Mouse (Mus musculus): ENCODE data around the gene Abtb1.

Gene Abtb1

DNA sequence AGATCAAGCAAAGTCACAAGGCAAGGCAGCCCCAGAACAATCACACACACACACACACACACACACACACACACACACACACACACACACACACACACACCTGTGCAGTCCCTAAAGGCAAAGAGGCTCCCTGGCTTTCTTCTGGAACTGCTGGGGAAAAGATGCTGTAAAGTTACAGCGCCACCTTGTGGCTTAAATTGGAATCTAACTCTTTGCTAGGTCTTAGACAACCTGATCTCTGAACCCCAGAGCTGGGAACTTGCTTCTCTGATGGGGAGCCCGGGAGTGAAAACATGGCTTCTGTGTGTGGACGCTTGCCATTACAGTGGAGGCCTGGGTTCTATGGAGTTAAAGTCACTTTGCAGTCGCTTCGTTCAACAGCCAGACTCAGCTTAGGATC is 13.9 kb upstream of the Abtb1 start:
- DNase-seq (ENCODE audit: extremely low spot score, low spot score), result peak; percentile 65

DNA sequence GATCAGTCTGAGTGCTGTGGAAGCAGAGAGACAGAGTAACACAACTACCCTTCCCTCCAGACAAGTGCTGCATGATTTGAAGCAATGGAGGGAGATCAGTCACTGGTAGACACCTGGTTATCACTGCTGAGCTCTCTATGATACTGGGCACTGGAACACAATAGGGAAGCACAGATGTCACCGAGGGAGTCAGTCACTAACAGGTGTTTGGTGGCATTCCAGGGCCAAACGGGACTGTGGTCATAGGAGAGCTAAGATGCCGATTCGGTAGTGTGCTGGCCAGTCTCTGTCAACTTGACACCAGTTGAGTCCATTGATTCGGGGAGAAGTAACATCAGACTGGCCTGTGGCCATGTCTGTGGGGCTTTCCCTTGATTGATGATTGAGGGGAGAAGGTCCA is 12.7 kb upstream of the Abtb1 start:
- DNase-seq (ENCODE audit: extremely low spot score, low spot score), result no peak

DNA sequence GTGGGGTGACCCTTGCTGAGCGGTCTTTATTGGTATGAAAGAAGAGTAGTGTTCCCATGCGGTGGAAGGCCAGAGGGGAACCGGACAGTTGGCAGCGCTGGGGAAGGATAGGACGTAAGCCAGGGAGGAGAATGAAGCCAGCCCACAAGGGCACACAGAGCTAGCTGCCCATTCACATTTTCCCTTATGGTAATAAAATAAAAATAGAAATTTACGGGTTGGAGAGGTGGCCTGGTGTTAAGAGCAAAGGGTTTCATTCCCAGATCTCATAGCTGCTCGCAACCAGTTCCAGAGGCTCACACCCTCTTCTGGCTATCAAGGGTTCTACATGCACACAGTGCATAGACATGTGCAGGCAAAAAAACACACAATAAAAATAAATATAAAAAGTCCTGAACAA is 8.2 kb upstream of the Abtb1 start:
- DNase-seq (ENCODE audit: extremely low spot score, low spot score), result no peak

DNA sequence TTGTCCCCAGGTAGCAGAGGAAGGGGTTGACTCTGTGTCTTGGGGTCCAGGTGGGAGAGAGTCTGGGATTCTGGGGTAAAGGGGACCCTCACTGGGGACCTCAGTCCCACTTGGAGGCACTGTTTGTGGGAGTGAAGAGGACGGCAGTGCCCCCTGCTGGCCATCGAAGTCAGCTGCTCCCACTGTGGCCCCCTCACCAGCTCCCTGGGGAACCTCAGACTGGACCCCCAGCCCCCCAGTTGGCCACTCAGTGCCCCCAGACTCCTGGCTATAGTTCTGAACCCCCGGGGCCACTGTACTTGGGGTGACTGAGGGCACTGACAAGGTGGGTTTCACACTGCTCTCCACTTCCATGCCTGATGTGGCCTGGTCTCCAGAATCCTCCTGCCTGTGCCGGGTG is 7.5 kb upstream of the Abtb1 start:
- no peak for DNase-seq (ENCODE audit: extremely low spot score, low spot score)

DNA sequence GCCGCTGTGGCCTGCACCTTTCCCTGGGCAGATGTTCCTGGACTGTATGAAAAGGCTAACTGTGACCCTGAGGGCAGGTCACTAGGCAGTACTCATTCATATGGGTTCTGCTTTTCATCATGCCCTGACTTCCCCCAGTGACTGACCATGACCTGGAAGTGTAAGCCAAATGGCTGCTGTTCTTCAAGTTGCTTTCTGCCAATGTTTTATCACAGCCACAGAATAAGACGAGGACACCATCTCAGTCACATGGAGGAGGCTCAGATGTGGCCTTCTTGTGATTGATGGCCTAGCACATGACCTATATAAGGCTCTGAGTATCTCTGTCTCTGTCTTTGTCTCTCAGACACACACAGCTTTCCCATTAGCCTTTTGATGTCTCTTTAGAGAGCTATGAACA is 5.8 kb upstream of the Abtb1 start:
- DNase-seq (ENCODE audit: extremely low spot score, low spot score), result no peak

DNA sequence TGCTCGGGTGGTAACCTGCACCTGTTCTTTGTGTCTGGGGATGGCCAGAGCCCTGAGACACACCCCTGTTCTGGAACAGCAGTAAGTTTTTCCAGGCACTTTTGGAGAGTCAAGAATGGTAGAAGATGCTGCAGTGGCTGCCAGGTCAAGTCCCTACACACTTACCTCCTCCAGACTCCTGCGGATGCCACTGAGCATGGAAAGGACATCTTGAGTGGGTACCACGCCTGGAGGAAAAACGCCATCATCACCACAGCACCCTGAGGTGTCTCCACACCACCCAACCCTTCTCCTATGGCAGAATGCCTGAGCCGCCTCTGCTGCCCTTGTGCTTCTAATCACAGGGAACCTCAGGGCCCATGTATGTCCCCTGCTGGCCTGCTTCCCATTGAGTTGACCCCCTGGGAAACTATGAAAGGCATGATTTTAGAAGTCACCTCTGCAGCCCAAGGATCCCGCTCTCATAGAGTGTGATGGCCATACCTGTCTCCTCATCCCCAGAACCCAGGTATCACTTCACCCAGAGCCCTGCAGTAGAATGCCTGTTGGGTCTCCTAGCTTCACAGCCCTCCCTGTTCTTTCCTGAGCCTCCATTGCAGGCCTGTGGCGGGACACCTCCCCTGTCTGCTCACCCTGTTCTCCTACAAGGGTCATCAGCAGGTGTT is 3.2 kb upstream of the Abtb1 start:
- no peak for DNase-seq (ENCODE audit: extremely low spot score, low spot score)

DNA sequence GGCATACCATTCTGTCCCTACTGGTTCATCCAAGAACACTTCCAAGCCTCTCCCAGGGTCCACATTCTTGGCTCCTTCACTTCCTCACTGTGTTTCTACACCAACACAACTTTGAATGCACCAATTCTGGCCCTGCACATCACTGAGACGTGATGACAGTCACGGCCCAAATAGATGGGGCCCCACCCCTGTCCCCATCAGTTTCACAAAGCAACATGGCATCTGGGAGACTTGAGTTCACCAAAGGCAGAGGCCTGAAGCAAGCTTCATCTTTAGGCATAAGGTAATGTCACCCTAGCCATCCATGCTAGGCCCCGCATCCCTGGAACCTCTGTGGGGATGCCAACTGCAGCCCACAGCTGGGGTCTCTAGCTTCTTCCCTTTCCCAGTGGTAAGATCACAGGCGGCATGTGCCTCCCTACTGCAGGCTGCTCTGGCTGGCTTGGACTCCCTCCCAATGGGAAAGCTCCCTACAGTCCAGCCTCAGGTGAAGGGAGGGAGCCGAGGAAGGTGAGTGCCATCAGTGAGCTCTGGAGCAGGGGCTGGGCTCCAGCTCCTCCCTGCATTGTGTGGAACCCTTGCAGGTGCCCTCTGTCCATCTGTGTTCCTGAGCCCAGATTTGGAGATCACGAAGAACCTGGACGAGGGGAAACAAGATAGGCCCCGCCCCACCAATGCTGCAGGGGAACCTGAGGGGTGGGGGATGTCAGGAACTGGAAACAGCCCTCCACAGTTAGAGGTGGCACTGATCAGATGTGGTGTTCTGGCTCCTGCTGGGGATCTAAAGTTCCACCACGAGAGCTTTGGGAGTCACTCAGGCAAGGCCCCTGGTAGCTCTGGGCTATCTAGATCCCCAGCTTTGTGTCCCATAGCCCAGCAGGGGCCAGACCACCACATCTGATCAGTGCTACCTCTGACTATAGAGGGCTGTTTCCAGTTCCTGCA is 2.3 kb upstream of the Abtb1 start:
- DNase-seq (ENCODE audit: extremely low spot score, low spot score), result no peak

DNA sequence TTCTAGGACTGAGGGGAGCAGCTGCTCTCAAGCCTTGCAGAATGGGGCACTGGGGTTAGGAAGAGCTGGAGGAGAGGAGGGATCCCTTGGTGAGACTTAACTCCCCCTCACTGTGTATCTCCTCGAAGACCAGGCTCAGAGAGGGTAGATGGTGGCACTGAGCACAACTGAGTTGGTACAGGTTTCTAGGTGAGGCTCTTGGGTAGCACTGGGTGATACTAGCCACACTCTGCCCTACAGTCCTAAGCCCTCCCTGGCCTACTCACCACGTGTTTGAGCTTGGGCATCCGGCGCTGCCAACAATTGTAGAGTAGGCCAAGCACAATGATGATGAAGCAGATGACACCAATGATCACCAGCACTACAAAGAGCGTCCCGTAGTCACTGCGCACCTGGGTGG is 1.5 kb upstream of the Abtb1 start:
- no peak for DNase-seq (ENCODE audit: extremely low spot score, low spot score)

DNA sequence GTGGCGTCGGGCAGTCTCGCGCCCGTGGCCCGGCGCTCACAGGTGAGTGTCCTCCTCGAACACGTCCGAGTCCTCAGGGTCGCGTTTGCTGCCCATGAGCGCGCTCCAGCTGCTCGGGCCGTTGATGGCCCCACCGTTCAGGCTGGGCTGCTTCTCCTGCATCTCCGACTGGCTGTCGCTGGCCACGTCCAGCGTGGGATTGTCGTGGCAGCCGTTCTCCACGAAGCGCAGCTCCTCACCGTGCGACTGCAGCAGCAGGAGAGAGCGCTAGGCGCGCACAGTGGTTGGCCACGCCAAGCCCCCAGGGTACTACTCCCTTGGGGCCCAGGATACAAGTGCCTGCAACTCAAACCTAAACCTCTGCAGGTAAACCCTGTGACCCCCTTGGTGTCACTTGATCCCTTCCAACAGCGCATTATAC is 957 bp upstream of the Abtb1 start:
- DNase-seq (ENCODE audit: extremely low spot score, low spot score), result no peak

DNA sequence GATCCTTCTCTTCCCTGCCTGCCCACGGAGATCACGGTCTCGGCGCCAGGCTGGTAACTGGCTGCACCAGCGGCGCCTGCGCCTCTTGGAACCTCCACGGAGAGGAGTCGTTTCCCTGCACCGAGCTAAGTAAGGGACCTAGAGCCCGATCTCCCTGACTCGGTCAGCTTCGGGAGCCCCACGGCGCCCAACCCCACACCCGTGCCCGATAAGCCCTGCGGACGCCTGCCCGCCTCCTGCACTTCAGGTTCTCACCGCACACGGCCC is 337 bp downstream of the Abtb1 start:
- DNase-seq (ENCODE audit: extremely low spot score, low spot score), result no peak

DNA sequence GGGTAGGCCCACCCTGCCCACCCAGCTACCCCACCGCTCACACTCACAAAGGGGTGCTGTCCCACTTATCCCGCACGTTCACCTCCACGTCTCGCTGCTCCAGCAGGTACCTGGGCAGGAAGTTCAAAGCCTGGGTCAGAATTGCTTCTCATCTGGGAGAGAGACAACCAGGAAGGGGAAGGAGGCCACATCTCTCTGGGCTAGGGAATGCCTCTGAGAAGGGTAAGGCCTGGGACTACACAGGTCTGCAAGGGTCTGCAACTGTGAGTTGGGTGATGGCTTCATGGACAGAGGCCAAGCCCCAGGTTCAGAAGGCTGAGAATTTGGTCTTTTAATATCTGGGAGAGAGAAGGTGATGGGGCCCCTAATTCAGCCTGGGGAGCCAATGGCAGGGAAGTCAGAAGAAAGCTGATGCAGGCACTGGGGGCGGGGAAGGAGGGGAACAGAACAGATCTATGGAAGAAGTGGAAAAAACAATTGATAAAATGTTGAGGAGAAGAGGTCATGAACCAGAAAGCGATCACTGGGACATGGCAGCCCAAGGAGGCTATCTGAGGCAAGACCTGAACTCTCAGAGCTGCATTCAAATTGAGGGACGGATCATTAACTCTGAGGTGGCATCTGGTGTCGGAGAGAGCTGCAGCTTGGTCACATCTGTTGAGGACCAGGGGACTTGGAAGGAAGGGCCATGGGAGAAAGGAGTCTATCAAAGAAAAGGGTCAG is 832 bp downstream of the Abtb1 start:
- DNase-seq (ENCODE audit: extremely low spot score, low spot score), result no peak

DNA sequence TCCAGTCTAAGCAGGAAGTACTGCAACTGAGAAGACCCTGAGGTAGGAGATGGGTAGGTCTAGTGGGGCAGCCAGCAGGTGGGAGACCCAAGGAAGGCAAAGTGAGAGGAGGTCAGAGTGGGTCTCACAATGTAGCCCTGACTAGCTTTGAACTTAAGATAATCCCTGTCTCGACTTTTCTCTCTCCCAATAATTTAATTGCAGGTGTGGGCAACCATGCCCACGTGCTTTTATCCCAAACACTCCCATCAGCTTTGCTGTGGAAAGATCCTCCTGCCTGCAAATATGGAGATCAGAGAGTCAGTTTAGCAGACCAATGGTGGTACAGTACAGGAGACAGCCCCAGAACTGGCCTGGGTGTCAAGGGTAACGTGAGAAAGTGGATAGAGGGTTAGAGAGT is 1.6 kb downstream of the Abtb1 start:
- DNase-seq (ENCODE audit: extremely low spot score, low spot score), result no peak

DNA sequence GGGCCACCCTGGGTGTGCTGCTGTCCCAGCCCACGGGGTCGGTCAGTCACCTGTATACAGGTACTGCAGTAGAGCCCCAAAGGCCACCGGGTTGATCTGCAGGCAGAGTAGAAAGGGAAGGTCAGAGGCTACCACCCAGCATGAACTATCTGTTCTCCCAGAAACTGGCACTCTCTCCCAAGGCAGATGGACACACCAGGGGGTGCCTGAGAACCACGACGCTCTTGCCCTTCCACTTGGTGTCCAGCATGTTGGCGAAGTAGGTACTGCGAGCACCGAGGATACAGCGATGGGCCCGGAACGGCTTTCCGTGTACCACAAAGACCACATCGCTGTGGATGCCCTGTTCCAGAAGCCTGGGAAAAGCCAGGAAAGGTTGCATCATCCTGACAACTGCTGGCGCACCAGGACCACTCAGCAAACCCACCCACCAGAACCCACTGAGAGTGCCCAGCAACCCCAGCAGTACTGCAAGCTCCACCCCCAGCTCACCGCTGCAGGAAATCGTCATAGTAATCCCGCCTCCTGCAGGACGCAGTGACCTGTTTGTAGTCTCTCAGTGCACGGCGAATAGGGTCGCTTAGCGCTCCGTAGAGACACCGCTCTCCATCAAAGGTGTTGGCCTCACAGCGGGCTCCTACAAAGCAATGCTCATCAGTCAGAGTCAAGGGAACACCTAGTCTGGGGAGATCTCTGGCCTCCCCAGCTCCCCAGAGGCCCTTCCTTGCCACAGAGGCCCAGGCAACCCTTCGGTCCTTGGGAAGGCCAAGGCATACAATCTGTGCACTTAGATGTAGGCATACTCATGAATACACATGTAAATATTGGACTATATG is 2.4 kb downstream of the Abtb1 start:
- no peak for DNase-seq (ENCODE audit: extremely low spot score, low spot score)

DNA sequence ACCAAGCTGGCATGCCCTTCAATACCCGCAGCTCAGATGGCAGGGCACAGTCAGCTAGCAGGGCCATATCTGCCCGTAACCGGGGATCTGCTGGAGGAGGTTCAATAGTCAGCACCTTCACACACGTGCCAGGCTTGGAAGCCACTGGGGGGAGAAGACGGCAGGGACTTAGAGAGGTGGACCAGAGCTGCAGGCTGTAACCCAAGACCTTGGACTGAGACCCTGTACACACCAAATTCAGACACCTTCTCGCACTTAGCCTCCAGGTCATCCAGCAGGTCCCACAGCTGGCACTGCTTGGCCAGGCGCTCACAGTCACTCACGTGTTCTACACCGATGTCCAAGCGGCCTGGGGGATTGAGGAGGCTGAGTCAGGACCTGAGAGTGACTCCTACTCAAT is 3.2 kb downstream of the Abtb1 start:
- DNase-seq (ENCODE audit: extremely low spot score, low spot score), result no peak

DNA sequence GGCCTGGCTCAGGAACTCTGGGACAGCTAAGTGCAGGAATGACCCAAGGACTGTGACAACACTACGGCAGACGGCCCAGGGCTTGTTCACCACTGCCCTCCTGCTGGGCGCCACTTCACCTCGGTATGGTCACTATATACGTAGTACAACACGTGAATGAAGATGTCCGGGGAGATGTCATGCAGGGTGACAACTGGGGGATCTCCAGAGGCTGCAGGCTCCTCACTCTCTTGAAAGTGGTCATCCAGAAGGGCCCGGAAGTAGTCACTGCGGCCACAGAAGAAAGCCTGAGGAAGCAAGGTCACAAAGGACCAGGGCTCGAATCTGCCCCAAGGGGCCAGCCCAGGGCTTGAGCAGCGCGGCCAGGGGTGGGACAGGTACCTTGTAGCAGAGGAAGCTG is 3.8 kb downstream of the Abtb1 start:
- no peak for DNase-seq (ENCODE audit: extremely low spot score, low spot score)

DNA sequence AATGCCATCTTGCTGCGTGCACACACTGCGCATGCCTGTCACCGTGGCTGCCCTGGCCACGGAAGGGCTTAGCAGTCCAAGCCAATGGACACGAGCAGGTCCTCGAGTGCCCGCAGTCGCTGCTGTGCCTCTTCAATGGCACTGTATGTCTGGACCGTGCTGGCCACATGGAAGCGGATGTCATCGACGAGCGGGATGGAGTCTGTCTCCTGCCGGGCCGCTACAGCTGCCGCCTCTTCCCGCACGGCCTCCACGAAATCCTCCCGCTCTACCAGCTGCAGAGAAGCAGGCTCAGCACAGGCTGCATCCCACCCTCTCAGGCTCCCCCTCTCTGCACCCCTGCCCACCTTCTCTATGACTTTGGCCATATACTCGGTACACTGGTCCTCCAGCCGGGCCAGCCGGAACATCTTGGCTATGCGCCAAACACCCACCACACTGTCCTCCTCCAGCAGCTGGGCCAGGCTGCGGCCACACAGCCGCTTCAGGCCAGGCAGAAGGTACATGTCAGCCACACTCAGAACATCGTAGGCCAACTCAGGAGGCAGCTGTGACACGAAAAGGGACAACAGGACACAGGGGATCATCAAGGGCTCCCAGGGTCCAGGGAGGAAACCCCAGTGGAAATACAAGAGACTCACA is 5.5 kb downstream of the Abtb1 start:
- no peak for DNase-seq (ENCODE audit: extremely low spot score, low spot score)

DNA sequence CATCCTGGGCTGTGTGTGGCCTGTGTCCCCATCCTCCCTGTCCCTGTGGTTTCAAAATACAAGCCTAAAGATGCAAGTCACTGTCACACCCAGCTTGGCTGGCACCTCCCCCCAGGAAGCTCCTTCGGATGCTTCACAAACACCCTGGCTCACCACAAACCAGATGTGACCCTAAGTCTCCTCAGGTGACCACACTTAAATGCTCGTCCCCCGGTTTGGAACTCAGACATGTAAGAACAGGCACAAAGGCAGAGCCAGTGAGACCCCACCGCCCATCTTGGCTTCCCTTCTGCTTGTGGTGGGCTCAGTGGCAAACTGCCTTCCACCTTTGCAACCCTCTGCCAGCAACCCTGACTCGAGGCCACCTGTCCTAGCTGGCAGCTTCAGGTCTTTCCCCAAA is 6.7 kb downstream of the Abtb1 start:
- DNase-seq (ENCODE audit: extremely low spot score, low spot score), result no peak

DNA sequence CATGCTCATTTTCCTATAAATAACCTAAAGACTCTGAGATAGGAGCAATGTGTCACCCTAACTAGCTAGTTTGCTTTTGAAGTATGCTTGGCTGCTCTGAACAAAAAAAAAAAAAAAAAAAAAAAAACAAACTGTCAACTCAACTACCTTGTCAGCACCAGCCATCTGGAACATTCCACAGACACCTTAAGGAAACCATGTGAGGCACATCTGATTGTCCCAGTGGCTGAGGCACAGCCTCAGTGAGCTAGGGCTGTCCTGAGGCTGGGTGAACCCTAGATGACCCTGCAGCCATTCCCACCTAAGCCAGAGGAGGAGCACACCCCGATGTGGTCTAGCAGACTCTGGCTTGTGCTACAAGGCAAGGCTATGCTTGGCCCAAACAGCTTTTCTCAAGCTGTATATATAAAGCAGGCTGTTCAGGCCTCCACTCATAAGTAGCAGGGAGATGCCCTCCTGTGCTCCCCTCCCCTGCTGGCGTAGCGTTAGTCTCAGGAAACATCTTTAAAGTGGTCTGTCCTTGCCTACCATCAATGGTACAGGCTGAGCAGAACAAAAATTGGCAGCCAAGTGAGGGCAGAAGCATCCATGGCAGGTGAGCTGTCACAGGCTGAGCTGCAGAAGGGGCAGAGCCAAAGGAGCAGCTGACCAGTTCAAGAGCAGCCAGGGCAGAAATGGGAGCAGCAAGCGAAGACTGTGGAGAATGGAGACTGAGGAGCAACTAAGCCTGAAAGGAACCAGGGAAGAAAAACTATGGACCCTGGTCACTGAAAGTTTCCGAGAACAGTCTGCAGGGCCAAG is 8.2 kb downstream of the Abtb1 start:
- no peak for DNase-seq (ENCODE audit: extremely low spot score, low spot score)

DNA sequence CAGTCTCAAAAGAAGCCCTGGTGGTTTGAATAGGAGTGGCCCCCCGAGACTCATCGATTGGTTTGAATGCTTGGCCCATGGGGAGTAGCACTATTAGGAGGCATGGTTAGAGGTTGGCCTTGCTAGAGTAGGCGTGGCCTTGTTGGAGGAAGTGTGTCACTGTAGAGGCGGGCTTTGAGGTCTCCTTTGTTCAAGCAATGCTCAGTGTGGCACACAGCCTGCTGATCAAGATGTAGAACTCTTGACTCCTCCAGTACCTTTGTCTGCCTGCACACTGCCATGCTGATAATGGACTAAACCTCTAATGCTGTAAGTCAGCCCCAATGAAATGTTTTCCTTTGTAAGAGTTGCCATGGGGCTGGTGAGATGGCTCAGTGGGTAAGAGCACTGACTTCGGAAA is 9.1 kb downstream of the Abtb1 start:
- no peak for DNase-seq (ENCODE audit: extremely low spot score, low spot score)

DNA sequence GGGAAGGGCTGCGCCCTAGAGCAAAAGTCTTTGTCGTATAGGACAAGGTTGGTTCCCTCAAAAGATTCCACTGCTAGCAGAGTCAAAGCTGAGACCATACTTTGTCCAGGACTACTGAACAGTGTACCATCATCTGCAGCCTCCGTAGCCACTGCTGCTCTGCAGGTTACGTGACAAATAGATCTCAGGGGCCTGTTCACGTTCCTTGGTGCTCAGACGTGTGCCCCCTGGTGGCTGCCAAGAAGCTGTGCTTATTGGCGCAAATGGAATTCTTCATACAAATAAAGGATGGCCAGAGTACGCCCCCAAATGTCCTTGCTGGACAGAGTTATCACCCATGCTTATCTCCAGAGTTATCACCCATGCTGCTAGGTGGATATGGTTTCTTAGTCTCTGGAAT is 10.3 kb downstream of the Abtb1 start:
- peak; percentile 68 for DNase-seq (ENCODE audit: extremely low spot score, low spot score)
